Mouse (Mus musculus): ENCODE measurements around the gene Etfrf1.
A peak's percentile ranks its signal among the peaks of the same experiment; 100 is the strongest.

Gene Etfrf1

GRCm38 (mm10) chr6:145210816-145211338 is at the start of gene Etfrf1, which contains the start of gene Casc1:
Gene Etfrf1 (plus strand): TSS chr6:145211134.
Gene Casc1 (minus strand): TSS chr6:145211005.
- peak; percentile 98 for DNase-seq

- DNase-seq = no peak
These were observed 38.9 kb upstream of the Etfrf1 start for GRCm38 (mm10) chr6:145171892-145172606.

- DNase-seq = peak; percentile 62
These were observed 37.1 kb upstream of the Etfrf1 start for GRCm38 (mm10) chr6:145173781-145174191.

GRCm38 (mm10) chr6:145175571-145175981 is 35.4 kb upstream of the Etfrf1 start:
- DNase-seq = peak; percentile 38

- no peak for DNase-seq
These were observed 34.5 kb upstream of the Etfrf1 start for GRCm38 (mm10) chr6:145176474-145176873.

GRCm38 (mm10) chr6:145179665-145180064 is 31.3 kb upstream of the Etfrf1 start:
- DNase-seq = peak; percentile 58

GRCm38 (mm10) chr6:145182044-145182443 is 28.9 kb upstream of the Etfrf1 start:
- DNase-seq = no peak

- no peak for DNase-seq
These were observed 24.8 kb upstream of the Etfrf1 start for GRCm38 (mm10) chr6:145186096-145186495.

- no peak for DNase-seq
These were observed 23.5 kb upstream of the Etfrf1 start for GRCm38 (mm10) chr6:145187093-145188088.

GRCm38 (mm10) chr6:145193038-145193437 is 17.9 kb upstream of the Etfrf1 start:
- DNase-seq = no peak

- no peak for DNase-seq
These were observed 17.5 kb upstream of the Etfrf1 start for GRCm38 (mm10) chr6:145193446-145193845.

- DNase-seq = no peak
These were observed 12.8 kb upstream of the Etfrf1 start for GRCm38 (mm10) chr6:145197949-145198686.

- DNase-seq = no peak
These were observed 8.4 kb upstream of the Etfrf1 start for GRCm38 (mm10) chr6:145202432-145203125.

- no peak for DNase-seq
These were observed 6.5 kb upstream of the Etfrf1 start for GRCm38 (mm10) chr6:145204440-145204839.

- DNase-seq = no peak
These were observed 5.8 kb upstream of the Etfrf1 start for GRCm38 (mm10) chr6:145205142-145205541.

GRCm38 (mm10) chr6:145210056-145210680 is 766 bp upstream of the Etfrf1 start:
- DNase-seq = no peak

- DNase-seq = no peak
These were observed 707 bp downstream of the Etfrf1 start for GRCm38 (mm10) chr6:145211376-145212305.

GRCm38 (mm10) chr6:145213916-145214315 is 3.0 kb downstream of the Etfrf1 start:
- no peak for DNase-seq

- DNase-seq = no peak
These were observed 4.9 kb downstream of the Etfrf1 start for GRCm38 (mm10) chr6:145215826-145216225.

GRCm38 (mm10) chr6:145224246-145224645 is 13.3 kb downstream of the Etfrf1 start:
- DNase-seq = no peak
